Mouse (Mus musculus) forebrain, embryonic 16.5 days (tissue): Measurements from ENCODE around the gene Syne1. TPM values are rescaled to one million over a fixed set of nuclear protein-coding genes. Genes with fewer than 3 reads are reported as not detected.
A peak's percentile ranks its signal among the peaks of the same experiment; 100 is the strongest.

Experiments
- ATAC-seq: fragments of 200-750 bp; cut with Nextera tagmentation; 2 replicates; pipeline ENCODE4 v1.8.0; 2017; ENCODE audit warnings: mild to moderate bottlenecking, moderate library complexity
- H3K27ac ChIP-seq: fragments of 300-500 bp; sonication (generic); 2 replicates; pipeline ENCODE4 v1.5.1; 2014; ENCODE audit warnings: low read length, control low read depth
- H3K27me3 ChIP-seq: fragments of 300-500 bp; sonication (generic); replicated peaks from 2 replicates; pipeline ENCODE4 v1.6.1; 2014; ENCODE audit warnings: low read length; ENCODE audit not compliant: control insufficient read depth, insufficient read depth
- H3K36me3 ChIP-seq: fragments of 300-500 bp; sonication (generic); 2 replicates; pipeline ENCODE4 v1.6.1; 2014; ENCODE audit not compliant: control insufficient read depth, insufficient read depth
- H3K4me1 ChIP-seq: fragments of 300-500 bp; sonication (generic); replicated peaks from 2 replicates; pipeline ENCODE4 v1.6.1; 2014; ENCODE audit warnings: low read length; ENCODE audit not compliant: control insufficient read depth, insufficient read depth
- H3K4me2 ChIP-seq: fragments of 300-500 bp; sonication (generic); 2 replicates; pipeline ENCODE4 v1.6.1; 2014; ENCODE audit warnings: mild to moderate bottlenecking, low read length, control low read depth
- H3K4me3 ChIP-seq: fragments of 300-500 bp; sonication (generic); replicated peaks from 2 replicates; pipeline ENCODE4 v1.5.1; 2014; ENCODE audit warnings: mild to moderate bottlenecking, low read length, control low read depth
- H3K9ac ChIP-seq: fragments of 300-500 bp; sonication (generic); replicated peaks from 2 replicates; pipeline ENCODE4 v1.6.1; 2014; ENCODE audit warnings: low read depth, low read length, control low read depth
- H3K9me3 ChIP-seq: fragments of 300-500 bp; sonication (generic); 2 replicates; pipeline ENCODE4 v1.6.1; 2016; ENCODE audit warnings: low read length; ENCODE audit not compliant: control insufficient read depth
- WGBS: fragments of 180-500 bp; shearing (Covaris S2); extraction: QIAGEN DNeasy Blood & Tissue Kit; methylation state at CpG from one replicate; pipeline ENCODE4 v1.1.7; 2014; 5-methylcytosine and 5-hydroxymethylcytosine counted together
- polyA plus RNA-seq: library from polyadenylated mRNA; unstranded; fragments of >200 nt; fragmentation: Nextera tagmentation; extraction: Ambion mirVana; gene quantifications from 2 replicates; pipeline ENCODE4 v1.2.1, GENCODE M21; 2015

Syne1 gene
- polyA plus RNA-seq, 1 experiment from 2014 or later: 7.5 TPM

DNA sequence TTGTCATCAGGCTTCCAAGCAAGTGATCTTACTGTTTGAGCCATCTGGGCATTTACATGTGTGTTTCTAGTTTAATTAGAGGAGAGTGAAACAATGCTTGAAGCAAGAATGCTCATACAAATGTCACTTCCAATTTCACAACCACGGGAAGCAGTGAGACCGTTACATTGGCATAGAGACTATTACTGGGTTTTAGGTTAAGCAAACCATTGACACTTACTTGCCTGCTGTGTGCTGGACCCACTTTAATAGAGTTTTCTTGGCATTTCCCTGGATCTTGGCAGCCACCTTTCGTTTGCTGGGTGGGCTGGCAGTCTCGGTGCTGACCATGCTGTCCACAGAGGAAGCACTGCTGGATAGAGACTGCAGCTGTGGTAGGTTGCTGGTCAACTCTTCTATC, 127.3 kb downstream of the Syne1 start:
- Histone ChIP-seq H3K4me2 (no peak overlapping the region), H3K27ac (no peak overlapping the region), H3K4me3 (no peak overlapping the region), H3K4me1 (no peaks in the 10 kb centered on the region), H3K9ac (no peak overlapping the region), H3K9me3 (no peaks in the 10 kb centered on the region), H3K27me3 (no peaks in the 10 kb centered on the region), H3K36me3 (no peaks in the 10 kb centered on the region)
- ATAC-seq: peak; percentile 63
- 56% methylated on average over 4 of the region's 4 CpGs for WGBS

DNA sequence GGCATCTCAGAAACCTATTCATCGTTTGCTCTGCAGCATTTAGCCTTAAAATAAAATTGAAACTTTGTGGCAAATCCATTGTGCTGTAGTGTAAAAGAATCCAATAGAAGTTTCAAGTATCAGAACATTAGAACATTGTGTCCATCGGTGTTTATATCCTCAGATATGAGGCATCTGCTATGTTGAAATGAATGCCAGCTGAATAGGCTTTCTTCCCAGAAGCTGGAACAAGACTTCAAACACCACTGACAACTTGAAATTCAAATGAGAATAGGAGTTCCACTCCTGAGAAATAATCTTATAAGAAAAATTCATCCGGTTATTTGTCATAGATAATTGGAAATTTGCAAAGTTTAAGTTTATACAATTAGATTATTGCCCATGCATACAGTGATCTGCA, 135.6 kb downstream of the Syne1 start:
- Histone ChIP-seq H3K27me3 (no peaks in the 10 kb centered on the region), H3K36me3 (no peaks in the 10 kb centered on the region), H3K9ac (no peak overlapping the region), H3K4me2 (no peak overlapping the region), H3K4me1 (no peaks in the 10 kb centered on the region), H3K4me3 (no peak overlapping the region), H3K27ac (no peak overlapping the region), H3K9me3 (no peaks in the 10 kb centered on the region)
- WGBS: 78% methylated on average over 3 of the region's 3 CpGs
- ATAC-seq: no peak

DNA sequence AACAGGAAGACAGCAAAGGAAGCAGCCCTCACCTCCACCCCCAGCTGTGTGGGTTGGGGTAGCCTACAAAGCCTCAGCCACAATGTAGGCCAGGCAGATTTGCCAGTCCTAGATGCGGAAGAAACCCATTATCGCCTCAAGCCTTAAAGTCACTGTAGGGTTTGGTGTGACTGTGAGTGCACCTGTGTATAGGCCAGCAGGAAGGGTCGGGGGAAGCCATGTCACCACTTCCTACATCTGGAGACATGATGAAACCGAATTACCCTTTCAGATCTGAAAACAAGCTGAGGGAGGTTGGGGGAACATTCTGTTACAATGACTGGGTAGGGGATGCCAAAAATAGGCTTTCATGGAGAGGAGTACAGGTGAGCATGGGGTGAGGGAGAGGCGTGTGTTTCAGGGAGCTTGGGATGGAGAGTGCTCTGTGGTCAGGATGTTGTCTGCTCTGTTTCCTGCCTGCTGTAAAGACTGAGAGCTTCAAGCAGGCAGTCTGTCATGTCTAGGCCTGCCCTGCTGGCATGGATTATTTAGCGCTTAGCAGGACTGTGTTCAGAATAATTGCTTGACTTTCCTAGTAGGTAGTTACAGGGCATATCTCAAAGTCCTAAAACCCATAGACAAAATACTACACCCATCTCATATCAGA, 167.0 kb downstream of the Syne1 start:
- ATAC-seq: no peak
- H3K27me3 ChIP-seq: no peaks in the 10 kb centered on the region
- no peaks in the 10 kb centered on the region for H3K9me3 ChIP-seq
- no peaks in the 10 kb centered on the region for H3K4me1 ChIP-seq
- H3K4me3 ChIP-seq: no peak overlapping the region
- no peak overlapping the region for H3K27ac ChIP-seq
- 88% methylated on average over 6 of the region's 6 CpGs for WGBS
- no peaks in the 10 kb centered on the region for H3K36me3 ChIP-seq
- H3K9ac ChIP-seq: no peak overlapping the region
- H3K4me2 ChIP-seq: no peak overlapping the region

DNA sequence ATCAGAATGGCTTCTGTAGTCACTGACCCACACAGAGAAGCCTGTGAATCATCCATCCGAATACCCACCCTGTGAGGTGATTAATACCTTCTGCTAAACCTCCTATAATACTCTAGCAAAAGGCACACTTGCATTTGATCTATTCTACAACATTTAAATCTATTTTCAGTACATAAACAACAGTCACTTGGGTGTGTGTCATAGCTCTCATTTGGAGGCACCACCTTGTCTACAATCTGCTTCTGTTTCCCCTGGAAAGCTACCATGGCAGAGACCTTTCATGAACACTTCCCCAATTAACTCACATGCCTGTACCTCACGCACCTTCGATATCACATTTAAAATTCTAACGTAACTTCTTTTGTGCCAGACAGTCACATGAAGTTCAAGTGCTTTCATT, 169.7 kb downstream of the Syne1 start:
- 91% methylated on average over 4 of the region's 4 CpGs for WGBS
- Histone ChIP-seq H3K27ac (no peak overlapping the region), H3K4me3 (no peak overlapping the region)

DNA sequence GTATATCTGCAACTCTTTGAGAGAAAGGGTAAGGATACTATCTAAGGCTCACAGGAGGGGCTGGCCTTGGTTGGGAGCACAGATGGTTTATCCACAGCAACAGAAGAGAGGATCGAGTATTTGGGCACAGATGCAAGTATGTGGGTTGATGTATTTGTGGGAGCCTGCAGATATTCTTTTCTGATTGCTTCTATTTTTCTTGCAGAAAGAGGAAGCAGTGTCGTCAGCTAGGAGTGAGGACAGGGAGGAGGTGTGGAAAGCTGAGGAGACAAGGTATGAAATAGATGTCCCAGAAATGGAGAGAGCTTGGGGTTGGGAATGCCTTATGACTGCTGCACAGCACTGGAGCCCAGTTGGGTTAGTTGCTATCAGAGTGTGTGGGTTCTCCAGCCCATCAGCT, 172.3 kb downstream of the Syne1 start:
- ATAC-seq: no peak
- H3K9ac ChIP-seq: no peak overlapping the region
- 72% methylated on average over 2 of the region's 2 CpGs for WGBS

More for the DNA sequence above, 169.7 kb downstream of the Syne1 start:
- ATAC-seq: no peak
- no peaks in the 10 kb centered on the region for H3K4me1 ChIP-seq
- H3K9me3 ChIP-seq: no peaks in the 10 kb centered on the region
- no peak overlapping the region for H3K4me2 ChIP-seq
- no peaks in the 10 kb centered on the region for H3K27me3 ChIP-seq
- no peaks in the 10 kb centered on the region for H3K36me3 ChIP-seq
- no peak overlapping the region for H3K9ac ChIP-seq

DNA sequence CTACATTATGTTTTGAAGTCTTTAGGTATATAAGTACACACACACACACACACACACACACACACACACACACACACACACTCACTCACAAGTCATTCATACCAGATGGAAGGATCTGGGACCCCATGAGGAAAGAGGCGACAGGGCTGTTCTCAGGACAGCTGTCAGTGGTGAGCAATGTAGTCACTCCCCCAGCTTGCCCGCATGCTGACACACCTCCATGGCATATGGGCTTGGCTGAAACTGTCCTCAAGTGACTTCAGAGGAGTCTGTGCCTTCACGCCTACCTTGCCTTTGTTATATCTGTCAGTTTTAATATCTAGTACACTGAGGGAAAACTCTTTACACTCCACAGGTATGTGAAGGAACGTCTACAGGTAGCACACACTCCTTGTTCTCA, 181.7 kb downstream of the Syne1 start:
- Histone ChIP-seq H3K9me3 (no peaks in the 10 kb centered on the region), H3K4me1 (peaks cover 6% of the 10 kb centered on the region), H3K27ac (no peak overlapping the region), H3K36me3 (no peaks in the 10 kb centered on the region), H3K4me2 (no peak overlapping the region), H3K27me3 (no peaks in the 10 kb centered on the region), H3K9ac (no peak overlapping the region), H3K4me3 (no peak overlapping the region)
- WGBS: 80% methylated on average over 4 of the region's 4 CpGs
- 0 out of 2 replicates have a peak, but pooled peaks have one; percentile 12 for ATAC-seq

More for the DNA sequence above, 172.3 kb downstream of the Syne1 start:
- no peak overlapping the region for H3K4me3 ChIP-seq
- no peak overlapping the region for H3K4me2 ChIP-seq
- no peaks in the 10 kb centered on the region for H3K36me3 ChIP-seq
- H3K9me3 ChIP-seq: no peaks in the 10 kb centered on the region
- H3K27ac ChIP-seq: no peak overlapping the region
- H3K4me1 ChIP-seq: no peaks in the 10 kb centered on the region
- no peaks in the 10 kb centered on the region for H3K27me3 ChIP-seq

DNA sequence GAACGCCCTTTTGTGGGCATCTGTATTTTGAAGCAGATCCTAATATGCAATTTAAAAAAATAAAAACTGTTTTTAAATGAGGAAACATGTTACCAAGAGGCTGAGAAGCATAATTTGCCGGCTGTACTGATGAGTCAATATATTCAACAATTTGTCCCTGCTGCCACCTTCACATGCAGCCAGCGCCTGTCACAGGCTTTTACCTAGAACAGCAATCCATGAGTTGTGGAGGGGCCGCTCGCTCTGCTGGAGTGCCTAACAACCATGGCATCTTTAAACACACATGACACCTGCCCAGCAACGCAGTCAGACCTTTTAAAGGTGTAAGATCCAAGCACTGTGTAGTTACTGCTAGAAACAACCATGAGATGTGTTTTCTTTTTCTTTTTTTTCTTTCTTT, 183.0 kb downstream of the Syne1 start:
- Histone ChIP-seq H3K9me3 (no peaks in the 10 kb centered on the region), H3K4me1 (peaks cover 6% of the 10 kb centered on the region), H3K27ac (no peak overlapping the region), H3K4me2 (no peak overlapping the region), H3K4me3 (no peak overlapping the region), H3K27me3 (no peaks in the 10 kb centered on the region), H3K36me3 (no peaks in the 10 kb centered on the region), H3K9ac (no peak overlapping the region)
- 63% methylated on average over 6 of the region's 6 CpGs for WGBS
- ATAC-seq: peak; percentile 72

DNA sequence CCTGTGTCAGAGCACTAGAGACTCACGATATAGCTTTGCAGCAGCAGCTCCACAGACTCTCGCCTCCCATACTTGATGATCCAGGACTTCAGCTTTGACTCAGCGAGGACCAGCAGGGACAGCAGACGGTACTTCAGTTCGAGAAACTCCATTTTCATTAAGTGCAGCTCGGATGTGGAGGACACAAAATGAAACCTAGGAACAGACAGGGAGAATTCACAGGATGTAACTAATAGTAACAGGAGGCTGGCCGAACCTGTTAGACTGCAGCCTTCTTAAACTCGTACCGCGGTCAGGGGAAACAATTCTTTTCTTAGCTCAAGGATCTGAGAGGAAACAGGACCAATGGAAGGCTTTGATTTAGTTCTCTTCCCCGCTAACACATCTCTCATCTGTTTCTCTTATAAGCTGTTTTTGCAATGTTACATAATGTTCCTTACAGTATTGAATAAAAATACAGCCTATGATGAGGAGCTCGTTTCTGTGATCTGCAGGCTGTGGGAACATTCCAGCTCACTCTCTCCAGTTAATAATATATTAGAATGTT, 183.7 kb downstream of the Syne1 start:
- Histone ChIP-seq H3K27ac (no peak overlapping the region), H3K9ac (no peak overlapping the region), H3K27me3 (no peaks in the 10 kb centered on the region), H3K36me3 (no peaks in the 10 kb centered on the region), H3K4me2 (no peak overlapping the region), H3K9me3 (no peaks in the 10 kb centered on the region), H3K4me1 (peaks cover 6% of the 10 kb centered on the region), H3K4me3 (no peak overlapping the region)
- no peak for ATAC-seq
- 71% methylated on average over 12 of the region's 12 CpGs for WGBS

DNA sequence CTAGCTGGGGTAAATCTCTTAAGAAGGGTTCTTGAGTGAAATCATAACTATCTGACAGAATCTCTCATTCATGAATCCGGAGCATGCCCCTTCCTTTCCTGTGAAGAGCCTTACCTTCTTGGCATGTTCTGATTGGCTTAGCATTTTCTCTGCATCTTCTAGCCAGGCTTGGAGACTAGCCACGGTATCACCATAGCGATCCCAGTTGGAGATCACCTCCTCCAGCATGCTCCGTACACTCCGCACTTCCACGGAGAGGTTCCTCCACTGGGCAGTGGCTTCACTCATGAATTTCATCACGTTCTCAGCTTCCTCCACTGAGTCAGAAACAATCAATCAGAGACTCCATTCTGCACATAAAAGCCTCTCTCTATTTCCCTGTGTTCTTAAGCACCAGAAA, 190.7 kb downstream of the Syne1 start:
- Histone ChIP-seq H3K27me3 (no peaks in the 10 kb centered on the region), H3K4me2 (no peak overlapping the region), H3K9me3 (no peaks in the 10 kb centered on the region), H3K4me1 (no peaks in the 10 kb centered on the region), H3K9ac (no peak overlapping the region), H3K4me3 (no peak overlapping the region), H3K36me3 (no peaks in the 10 kb centered on the region), H3K27ac (no peak overlapping the region)
- 56% methylated on average over 7 of the region's 7 CpGs for WGBS
- no peak for ATAC-seq

DNA sequence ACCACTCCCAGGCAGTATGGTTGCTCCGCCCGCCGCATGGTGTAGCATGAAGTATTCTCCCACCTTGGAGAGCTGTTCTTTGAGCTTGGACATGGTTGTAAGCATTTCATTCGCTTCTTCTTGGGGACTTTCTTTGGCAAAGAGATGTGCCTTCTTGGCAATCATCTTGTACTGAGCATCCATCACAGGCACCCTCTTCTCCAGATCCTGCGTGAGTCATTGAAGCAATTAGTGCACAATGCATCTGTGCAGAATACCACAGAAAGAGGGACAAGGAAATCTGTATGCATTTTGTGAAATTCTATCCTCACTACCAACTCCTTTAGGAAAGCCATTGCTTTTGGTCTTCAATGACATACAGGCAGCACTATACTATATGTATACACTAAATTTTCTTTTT, 194.7 kb downstream of the Syne1 start:
- H3K27ac ChIP-seq: no peak overlapping the region
- H3K36me3 ChIP-seq: no peaks in the 10 kb centered on the region
- H3K4me1 ChIP-seq: no peaks in the 10 kb centered on the region
- no peak for ATAC-seq
- WGBS: 79% methylated on average over 5 of the region's 5 CpGs
- H3K27me3 ChIP-seq: no peaks in the 10 kb centered on the region
- H3K4me3 ChIP-seq: no peak overlapping the region
- no peaks in the 10 kb centered on the region for H3K9me3 ChIP-seq
- H3K4me2 ChIP-seq: no peak overlapping the region
- H3K9ac ChIP-seq: no peak overlapping the region
